Mouse (Mus musculus): ENCODE data around the gene Cct7.

DNA sequence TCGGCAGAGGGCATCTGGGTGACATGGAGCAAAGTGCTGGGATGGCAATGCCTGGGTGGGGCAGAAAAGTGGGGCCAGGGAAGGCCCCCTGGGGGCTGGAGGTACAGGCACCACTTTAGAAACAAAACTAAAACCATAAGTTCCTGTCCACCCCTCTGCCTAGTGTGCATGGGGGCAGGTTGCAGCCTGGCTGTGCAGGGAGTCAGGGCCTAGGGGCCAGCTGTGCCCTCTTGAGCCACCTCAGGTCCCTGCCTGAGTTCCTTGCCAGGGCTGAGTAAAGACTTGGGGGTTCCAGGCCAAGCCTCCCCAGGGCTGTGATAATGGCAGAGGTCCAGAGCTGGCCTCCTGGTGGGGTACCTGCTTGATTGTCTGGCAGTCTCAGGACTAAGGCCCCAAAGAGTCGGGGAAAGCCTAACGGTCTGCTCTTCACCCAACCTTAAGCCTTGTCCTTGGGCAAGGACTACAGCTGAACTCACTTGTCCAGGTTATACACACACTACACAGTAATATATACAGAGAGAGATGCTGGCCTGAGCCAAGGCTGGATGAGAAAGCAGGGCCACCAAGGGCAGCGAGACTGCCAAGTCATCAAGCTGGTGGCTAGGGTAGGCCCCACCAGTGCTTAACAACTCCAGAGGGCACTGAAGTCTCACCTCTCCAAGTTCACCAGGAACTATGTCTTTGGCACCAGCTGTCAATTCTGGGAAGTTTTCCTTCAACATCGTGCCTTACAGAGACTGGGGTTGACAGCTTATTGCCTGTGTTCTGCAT lies 18.5 kb downstream of the Cct7 start:
- TF ChIP-seq POLR2A (IDR thresholded peaks at IDR 0.05; ENCODE audit: borderline replicate concordance, insufficient read depth, low read length): no peak
- TF ChIP-seq CTCF (IDR thresholded peaks at IDR 0.05; ENCODE audit: borderline replicate concordance, insufficient read depth, low read depth, low read length): no peak

Data from cerebellum, adult 2 months (tissue).